Mouse (Mus musculus) left cerebral cortex, adult 2 months (tissue): ENCODE results near the gene Vps39. TPM values are rescaled to one million over a fixed set of nuclear protein-coding genes. Genes with fewer than 3 reads are reported as not detected.

ENCODE experiments used
- DNase-seq, 2 experiments: peaks; one replicate each; pipeline ENCODE4 v3.0.0; 2021 to 2022; ENCODE audit warnings: low spot score in 2 of 2, mixed read lengths in 1 of 2; ENCODE audit errors: extremely low spot score in 1 of 2
- H3K27ac ChIP-seq: fragments of 200-600 bp; 2 replicates; pipeline ENCODE4 v1.8.1; 2022
- H3K4me3 ChIP-seq: fragments of 200-600 bp; 2 replicates; pipeline ENCODE4 v1.8.1; 2022
- CTCF ChIP-seq: fragments of 200-600 bp; IDR thresholded peaks from 2 replicates; pipeline ENCODE4 v1.8.1; 2022; ENCODE audit warnings: antibody characterized with exemption, mild to moderate bottlenecking, moderate library complexity
- intact Hi-C: fragments of 180-260 bp; cut with DNase I; formaldehyde crosslinking; loops from one replicate; pipeline ENCODE4 v1.15.1; 2025
- long read RNA-seq, 2 experiments: library from polyadenylated mRNA; stranded (forward); transcript quantifications; one replicate each; pipeline ENCODE4 v2.0.0; 2021; ENCODE audit warnings: borderline mapping rate in 2 of 2
- total RNA-seq, 2 experiments: library from RNA; stranded (reverse); gene quantifications; 2 replicates each; pipeline ENCODE4 v1.2.3; 2021

Gene Vps39
- total RNA-seq = 10 to 100 TPM; 69.7 to 72.4 TPM
- long read RNA-seq, experiment 1, full-length matches to known transcripts = 130 of 166 reads
- long read RNA-seq, experiment 1, partial matches to known transcripts = 7 of 166 reads
- long read RNA-seq, experiment 1, other reads (novel, unspliced or antisense) = 29 of 166 reads
- long read RNA-seq, experiment 2, full-length matches to known transcripts = 53 of 94 reads
- long read RNA-seq, experiment 2, partial matches to known transcripts = 6 of 94 reads
- long read RNA-seq, experiment 2, other reads (novel, unspliced or antisense) = 35 of 94 reads

- DNase-seq = peak; percentile 83 to 85
- TF ChIP-seq CTCF = no peak; the same call in none of the 2 replicates
- H3K4me3 ChIP-seq = peak within 1 kb of the TSS; percentile 70
- H3K27ac ChIP-seq = peak within 1 kb of the TSS; percentile 89
- intact Hi-C loops = no loop called here
These were observed at the start of gene Vps39 for GRCm38 (mm10) chr2:120352682-120353646. Gene Vps39 (minus strand): TSS chr2:120353137.

- no peak for DNase-seq
- intact Hi-C loops = no loop called here
- H3K4me3 ChIP-seq = no peak overlapping the region
- H3K27ac ChIP-seq = no peak overlapping the region
- TF ChIP-seq CTCF = no peak
These were observed 45.0 kb upstream of the Vps39 start for GRCm38 (mm10) chr2:120397951-120398350.

DNA sequence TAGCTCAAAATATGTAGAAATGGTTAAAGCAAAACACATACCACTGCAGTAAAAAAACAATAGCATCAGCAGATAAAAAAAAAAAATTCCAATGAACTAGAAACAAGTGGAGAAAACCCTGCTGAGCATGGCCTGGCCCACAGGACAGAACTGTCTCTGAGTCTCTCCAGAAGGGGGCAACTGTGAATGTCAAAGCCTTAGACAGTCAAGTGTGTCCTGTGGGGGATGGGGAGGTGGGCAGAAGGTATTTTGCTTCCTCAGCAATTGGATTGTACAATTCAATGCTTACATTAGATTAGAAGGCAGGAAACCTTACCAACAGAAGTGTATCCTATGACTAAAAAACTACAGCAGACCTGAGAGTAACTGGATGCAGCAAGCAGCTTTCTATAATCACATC, 39.5 kb upstream of the Vps39 start:
- TF ChIP-seq CTCF = no peak; the same call in 1 of the 2 replicates
- intact Hi-C loops = no loop called here
- H3K27ac ChIP-seq = no peak overlapping the region
- DNase-seq = no peak
- no peak overlapping the region for H3K4me3 ChIP-seq

DNA sequence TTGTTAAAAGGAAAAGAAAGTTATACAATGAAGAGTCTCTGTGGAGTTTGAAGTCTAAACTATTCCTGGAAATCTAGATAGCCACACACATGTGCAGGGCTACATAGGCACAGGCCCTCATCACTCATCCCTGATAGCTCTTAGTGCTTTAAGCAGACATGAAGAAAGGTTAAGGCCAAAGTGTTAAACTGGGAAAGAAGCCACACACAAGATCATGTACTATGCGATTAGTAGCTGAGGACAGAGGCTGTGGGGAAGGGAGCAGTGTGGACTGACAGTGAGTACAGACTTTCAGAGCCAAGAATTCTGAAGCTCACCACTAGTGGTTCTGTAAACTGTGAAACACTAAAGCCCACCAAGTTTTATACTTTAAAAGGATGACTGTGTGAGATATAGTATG, 38.0 kb upstream of the Vps39 start:
- intact Hi-C loops = no loop called here
- no peak for DNase-seq
- no peak overlapping the region for H3K27ac ChIP-seq
- no peak overlapping the region for H3K4me3 ChIP-seq
- TF ChIP-seq CTCF = no peak

GRCm38 (mm10) chr2:120389376-120389775, 36.4 kb upstream of the Vps39 start:
- no peak for TF ChIP-seq CTCF
- intact Hi-C loops = no loop called here

GRCm38 (mm10) chr2:120387291-120387690, 34.4 kb upstream of the Vps39 start:
- no peak for TF ChIP-seq CTCF
- Histone ChIP-seq H3K27ac (no peak overlapping the region), H3K4me3 (no peak overlapping the region)
- DNase-seq = no peak
- intact Hi-C loops = no loop called here

More at GRCm38 (mm10) chr2:120389376-120389775, 36.4 kb upstream of the Vps39 start:
- no peak for DNase-seq
- H3K27ac ChIP-seq = 0 out of 2 replicates have a peak overlapping the region, but pooled peaks have one; percentile 38
- H3K4me3 ChIP-seq = no peak overlapping the region

GRCm38 (mm10) chr2:120386264-120386663, 33.3 kb upstream of the Vps39 start:
- Histone ChIP-seq H3K27ac (no peak overlapping the region), H3K4me3 (no peak overlapping the region)
- TF ChIP-seq CTCF = no peak
- DNase-seq = no peak
- intact Hi-C loops = no loop called here

DNA sequence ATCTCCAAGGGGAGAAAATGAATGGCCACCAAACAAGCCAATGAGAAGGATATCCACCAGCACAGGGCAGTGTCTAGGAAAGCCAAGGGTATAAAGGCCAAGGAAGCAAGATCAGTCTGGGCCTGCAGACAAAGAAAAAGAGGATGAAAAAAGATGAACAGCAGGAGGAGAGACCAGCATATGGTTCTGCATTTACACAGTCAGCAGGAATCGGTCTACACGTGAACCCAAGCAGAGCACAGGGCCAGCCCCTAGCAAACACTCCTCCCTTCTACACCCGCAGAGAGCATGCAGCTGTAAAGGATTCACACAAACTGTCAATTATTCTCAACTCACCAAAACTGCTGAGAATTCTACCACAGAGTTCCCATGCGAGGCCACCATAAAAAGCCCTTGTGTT, 20.9 kb upstream of the Vps39 start:
- TF ChIP-seq CTCF = no peak
- no peak overlapping the region for H3K27ac ChIP-seq
- H3K4me3 ChIP-seq = no peak overlapping the region
- no peak for DNase-seq
- intact Hi-C loops = no loop called here

DNA sequence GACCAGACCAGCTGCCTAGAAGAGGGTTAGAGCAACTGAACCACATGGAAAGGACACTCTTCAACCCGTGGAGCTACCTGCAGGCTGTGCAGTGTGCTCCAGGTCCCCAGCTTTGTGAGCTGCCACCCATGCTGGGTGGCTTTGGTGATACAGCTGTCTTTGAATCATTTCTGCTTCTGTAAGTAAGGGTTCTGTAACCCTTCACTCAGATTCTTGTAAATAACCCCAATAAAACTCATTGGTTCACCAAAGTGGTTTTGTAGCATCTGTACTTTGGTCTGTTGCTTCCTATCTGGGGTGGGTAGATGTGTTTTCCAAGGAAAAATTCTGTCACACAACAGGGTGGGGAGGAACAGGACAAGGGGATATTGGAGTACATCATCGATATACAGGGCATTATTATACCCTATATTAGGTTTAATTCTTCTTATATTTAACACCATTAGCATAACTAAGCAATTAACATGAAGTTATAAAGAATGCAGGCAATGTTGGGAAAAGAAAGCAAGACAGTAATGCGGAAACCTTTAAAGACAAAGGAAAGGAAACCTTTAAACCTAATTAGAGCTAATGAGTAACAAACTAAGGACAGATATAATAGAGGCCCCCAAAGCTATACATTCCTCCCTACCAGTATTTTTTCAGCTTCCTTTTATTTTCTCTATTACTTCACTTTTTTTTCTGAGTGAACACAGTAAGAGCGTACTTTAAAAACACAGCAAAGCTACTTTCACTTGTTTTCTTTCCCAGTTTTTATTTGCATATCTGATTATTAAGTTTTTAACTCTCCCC, 14.7 kb upstream of the Vps39 start:
- intact Hi-C loops = no loop called here
- Histone ChIP-seq H3K27ac (no peak overlapping the region), H3K4me3 (no peak overlapping the region)
- no peak for DNase-seq
- no peak for TF ChIP-seq CTCF

DNA sequence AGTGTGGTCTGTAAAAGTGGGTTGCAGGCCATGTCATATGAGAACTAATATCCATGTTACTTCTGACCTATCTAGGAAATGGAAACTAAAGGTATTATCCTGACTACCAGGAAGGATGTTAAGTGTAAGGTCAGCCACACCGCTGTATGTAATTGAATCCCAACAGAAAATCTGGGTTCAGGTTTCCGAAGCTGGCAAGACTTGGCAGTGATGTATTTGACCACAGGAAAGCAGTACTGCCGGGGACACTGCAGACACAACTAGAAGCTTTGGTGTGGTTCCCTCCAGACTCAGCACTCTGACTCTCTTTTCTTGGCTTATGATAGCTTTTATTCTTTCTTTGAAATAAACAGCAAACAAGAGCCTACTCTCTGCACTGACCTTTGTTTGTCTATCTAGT, 13.6 kb upstream of the Vps39 start:
- no peak overlapping the region for H3K4me3 ChIP-seq
- no peak for DNase-seq
- intact Hi-C loops = no loop called here
- H3K27ac ChIP-seq = no peak overlapping the region
- TF ChIP-seq CTCF = no peak

GRCm38 (mm10) chr2:120360425-120360824, 7.5 kb upstream of the Vps39 start:
- no peak for TF ChIP-seq CTCF
- intact Hi-C loops = no loop called here
- no peak overlapping the region for H3K4me3 ChIP-seq
- H3K27ac ChIP-seq = no peak overlapping the region
- DNase-seq = no peak

DNA sequence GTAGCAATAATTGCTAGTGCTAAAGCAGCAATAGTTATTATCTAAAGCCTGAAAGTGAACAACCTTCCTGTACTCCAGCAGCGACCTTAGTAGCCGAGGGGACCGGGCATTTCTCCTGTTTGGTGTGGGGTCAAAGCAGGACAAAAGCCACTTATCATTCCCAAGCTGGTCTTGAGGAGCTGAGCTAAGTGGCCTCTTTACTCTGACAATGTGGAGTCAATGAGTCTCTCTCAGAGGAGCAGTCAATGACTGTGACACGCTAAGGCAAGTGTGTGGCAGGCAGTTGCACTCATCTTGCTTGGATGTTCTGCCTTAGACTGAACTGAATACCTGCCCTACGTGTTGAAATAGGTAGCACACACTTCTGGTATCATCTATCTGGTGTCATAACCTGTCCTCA, 1.6 kb downstream of the Vps39 start:
- no peak for TF ChIP-seq CTCF
- Histone ChIP-seq H3K27ac (no peak overlapping the region), H3K4me3 (no peak overlapping the region)
- intact Hi-C loops = no loop called here
- DNase-seq = no peak
